Mouse (Mus musculus): ENCODE measurements at regions not wholly inside any gene's neighbourhood (a gene's known extent, or its start where the extent isn't known, plus 50 kb on each side); places are given as distances from the start of the nearest gene placed in this dataset.

DNA sequence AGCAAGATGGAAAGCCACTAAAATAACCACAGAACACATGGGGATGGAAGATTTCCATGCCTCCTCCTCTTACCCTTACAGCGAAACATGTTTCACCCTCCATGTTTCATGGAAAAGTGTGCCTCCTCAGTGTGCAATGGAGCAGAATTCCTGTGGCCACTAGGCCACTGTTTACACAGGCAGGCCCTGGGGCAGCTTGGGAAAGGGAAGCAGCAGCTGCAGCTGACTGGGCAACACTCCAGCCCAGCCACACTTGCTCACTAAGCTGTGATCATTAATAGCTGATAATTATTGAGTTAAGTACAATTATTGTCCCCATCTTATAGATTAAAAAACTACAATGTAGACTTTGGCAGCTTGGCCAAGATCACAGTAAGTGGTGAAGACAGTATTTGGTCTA, 402.5 kb upstream of the Acvr2a start:
- no peak for DNase-seq

DNA sequence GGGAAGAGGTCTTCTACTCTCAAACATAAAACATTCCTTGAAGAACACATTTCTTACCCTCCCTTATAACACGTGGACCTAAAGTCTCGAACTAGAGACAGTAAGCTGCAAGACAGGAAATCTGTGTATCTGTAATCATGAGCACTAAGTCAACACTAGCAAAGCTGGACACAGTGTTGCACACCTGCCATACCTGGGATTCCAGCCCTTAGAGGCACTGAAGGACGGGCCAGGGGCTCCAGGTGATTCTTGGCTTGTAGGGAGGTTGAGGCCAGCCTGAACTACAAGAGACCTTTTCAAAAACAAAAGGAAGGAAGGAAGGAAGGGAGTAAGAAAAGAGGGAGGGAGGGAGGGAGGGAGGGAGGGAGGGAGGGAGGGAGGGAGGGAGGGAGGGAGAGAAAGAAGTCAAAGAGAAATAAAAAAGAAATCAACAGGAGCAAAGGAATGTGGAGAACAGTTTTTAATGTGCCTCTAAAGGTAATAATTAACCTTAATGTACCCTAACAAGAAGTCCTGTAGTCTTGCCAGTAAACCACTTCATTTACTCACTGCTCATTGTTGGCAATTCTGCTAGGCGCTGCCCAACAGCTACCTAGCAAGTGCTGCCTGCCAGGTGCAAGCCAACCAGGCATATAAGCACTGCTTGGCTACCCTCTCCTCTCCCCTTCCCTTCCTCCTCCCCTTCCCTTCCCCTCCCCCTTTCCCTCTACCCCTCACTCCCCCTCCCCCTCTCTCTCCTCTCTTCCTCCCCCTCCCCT, 401.0 kb upstream of the Acvr2a start:
- no peak for DNase-seq

DNA sequence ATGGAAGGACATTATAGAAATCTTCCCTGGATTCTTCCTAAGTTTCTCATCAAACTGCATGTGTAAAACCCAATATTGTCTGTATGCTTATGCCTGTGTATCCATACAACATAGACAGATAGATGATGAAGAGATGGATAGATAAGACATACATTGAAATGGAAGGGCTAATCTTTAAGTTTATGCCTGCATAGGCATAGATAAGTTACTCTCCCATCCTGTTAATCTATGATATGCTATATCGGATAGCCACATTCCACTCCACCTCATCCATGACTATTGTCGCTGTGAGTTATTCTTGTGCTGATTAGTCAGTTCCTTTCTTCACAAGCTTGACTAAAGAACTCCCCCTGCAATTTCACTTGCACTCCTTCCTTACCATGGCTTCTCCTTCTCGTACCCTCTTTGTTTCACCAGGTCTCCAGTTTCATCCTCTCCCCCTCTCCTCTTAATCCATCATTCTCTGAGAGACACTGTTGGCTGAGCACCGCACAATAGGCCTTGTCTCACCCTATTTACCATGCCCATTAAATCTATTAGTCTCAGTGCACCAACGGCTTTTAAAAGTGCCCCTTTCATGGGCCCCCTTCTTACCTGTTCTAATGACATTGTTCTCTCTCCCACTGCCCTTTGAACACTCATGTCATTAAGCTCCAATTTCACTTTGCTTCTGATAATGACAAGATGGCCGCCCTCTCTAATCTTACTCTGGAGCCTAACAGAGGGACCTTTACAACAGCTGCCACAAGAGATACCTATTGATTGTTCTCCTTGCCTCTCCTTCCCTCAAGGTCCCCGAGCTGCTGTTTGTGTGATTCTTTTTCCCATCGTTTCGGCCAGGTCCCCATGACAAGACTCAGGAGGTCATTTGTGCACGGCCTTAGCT, 399.1 kb upstream of the Acvr2a start:
- no peak for DNase-seq

DNA sequence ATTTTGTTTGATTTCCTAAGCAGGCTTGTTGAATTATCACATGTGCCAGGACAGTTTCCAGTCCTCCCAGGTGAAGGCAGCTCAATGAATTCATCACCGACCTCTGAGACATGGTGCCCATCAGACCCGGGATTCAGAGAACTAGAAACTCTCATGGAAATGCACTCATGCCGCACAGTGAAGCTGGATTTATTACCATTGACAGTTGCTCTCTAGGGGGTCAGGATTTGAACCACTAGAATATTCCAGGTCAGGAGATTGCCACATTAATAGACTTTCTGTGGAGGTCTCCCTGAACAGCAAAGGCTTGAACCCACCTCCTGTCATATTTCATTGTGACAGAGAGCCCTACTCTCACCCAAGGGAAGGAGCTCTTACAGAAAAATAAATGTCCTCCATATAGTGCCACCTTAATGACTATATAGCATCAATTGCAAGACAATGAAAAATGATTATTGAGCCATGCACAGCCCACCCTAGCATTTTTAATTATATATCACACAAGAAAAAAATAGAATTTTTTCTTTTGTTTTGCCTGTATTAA, 397.6 kb upstream of the Acvr2a start:
- DNase-seq, result no peak

DNA sequence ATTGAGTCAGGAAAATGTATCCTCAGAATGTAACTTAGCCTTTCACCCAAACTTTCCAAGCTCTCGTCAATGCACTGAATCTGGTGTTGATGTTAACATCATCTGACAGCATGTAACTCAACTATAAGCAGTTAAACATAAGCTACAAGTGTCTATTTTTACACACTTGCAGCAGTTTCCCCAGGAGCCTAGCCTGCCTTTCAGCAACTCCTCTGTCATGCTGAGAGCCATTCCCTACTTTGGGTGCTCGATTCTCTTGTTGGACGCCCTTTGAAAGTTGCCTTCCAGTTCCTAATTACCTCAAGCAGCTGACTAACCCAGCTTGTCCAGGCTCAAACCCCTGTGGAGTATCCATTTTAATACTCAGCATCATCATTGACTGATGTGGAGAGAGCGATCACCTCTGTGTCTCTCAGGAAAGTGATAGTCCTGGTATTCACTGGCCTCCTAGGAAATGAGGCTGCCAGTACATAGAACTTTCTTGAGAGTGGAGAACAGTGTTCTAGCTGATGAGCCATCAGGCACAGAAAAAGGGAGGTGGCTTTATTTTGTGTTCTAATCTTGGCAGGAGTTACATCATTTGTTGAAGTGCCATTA, 396.8 kb upstream of the Acvr2a start:
- no peak for DNase-seq

DNA sequence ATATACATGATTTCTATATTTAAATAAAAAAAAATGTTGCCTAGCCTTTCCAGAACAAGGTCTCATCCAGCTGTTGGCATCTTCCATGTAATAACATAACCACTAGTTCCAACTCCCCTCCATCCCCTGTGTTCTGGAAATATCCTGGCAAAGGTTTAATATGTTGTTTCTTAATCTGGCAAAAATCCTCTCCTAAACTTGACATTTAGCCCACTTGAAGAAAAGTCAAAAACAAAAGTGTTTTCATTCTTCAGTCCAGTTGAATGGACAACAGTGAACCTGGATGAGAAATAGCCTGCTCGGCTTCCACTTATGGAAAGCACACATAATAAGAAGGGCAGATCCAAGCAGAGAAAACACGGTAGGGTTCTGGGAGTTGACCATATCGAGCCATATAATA, 393.1 kb upstream of the Acvr2a start:
- no peak for DNase-seq

DNA sequence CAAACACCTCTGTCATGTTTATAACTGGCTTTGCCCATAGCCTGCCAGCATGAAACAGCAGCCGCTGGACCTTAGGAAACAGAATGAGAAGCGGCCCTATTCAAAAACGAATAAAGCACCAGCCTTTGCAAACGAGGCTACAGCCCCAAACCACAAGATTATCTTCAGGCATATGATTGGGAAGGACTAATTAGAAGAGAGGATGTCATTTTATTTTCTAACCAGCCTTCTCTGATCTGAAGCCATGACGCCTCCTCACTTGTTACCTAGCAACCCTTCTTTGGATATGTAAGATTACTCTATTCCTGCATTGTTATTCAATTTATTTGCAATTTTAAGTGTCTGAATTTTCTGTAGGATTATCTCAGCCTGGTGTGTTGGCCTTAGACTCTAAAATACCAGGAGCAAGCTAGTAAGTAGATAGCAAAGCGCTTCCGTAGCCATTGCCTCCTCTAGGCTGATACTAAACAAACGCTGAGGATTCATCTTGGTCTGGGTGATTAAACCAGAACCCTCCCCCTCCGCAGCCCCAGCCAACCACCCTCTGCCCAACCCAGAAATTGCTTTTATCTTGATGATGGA, 390.0 kb upstream of the Acvr2a start:
- peak; percentile 71 for DNase-seq

DNA sequence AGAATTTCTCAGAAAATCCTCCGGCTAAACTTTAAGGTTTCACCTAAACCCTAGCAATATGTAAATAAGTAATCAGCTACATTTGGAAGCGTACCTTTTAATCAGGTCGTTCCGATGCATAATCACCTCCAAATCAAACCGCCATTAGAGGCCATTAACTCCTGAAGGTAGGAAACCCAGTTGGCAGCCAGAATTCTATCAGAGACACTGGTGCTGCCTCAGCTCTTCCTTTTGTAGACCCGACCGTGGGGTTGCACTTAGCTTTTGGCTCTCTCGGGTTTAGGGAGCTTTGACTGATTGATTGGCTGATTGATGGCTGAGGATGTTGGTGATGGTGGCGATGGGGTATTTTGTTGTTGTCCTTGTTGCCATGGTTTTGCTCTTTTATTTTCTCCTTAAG, 389.3 kb upstream of the Acvr2a start:
- no peak for DNase-seq

DNA sequence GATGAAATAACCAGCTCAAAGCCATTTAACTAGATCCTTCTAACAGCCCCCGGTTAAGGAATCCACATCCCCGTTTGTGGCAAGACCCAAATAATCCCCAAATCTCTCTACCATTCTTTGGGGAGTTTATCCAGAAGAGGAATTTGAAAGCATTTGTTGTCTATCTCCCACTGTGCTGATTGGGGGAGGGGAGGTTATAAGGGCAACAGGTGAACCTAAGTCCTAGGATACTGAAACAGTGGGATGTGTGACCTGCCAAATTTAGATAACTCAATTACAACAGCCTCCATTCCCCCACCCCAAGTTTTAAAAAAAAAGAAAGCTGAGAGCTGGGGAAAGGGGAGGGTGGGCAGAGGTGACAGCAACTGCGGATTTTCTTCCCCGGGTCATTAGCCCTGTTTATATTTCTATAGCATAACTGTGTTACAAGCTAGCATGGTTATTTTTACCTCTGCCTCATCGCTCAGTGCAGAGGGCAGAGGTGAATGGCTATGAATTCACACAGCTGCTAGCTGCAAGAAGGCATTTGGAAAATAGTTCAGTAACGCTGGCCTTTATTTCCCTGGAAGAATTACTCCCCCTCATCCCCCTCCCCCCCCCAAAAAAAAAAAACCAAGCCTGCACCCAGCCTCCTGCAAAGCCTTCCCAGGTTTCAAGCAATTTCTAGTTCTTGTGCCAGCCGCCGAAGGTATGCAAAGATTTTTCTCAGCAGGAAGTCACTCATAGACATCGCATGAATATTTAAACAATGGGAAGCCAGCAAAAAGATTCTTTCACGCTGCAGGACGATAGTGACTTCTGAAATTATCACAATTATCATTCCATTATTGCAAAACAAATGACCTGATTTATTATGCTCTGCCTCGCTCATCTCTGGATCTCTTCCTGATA, 388.5 kb upstream of the Acvr2a start:
- no peak for DNase-seq

DNA sequence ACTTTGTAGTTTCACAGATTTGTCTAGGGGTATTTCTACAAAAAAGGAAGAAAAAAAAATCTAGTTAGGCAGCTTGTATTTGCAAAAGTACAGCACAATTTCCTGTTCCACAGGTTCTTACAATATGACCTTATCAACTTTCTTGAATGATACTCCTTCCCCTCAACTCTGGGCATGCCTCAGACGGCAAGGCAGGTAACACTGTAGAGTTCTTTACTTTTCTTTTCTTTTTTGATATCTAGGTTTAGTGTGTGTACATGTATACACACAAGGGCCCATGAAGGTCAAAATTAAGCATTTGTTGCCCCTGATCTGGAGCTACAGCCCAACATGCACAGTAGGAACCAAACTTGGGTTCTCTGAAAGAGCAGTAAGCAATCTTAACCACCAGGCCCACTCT, 381.4 kb upstream of the Acvr2a start:
- no peak for DNase-seq

DNA sequence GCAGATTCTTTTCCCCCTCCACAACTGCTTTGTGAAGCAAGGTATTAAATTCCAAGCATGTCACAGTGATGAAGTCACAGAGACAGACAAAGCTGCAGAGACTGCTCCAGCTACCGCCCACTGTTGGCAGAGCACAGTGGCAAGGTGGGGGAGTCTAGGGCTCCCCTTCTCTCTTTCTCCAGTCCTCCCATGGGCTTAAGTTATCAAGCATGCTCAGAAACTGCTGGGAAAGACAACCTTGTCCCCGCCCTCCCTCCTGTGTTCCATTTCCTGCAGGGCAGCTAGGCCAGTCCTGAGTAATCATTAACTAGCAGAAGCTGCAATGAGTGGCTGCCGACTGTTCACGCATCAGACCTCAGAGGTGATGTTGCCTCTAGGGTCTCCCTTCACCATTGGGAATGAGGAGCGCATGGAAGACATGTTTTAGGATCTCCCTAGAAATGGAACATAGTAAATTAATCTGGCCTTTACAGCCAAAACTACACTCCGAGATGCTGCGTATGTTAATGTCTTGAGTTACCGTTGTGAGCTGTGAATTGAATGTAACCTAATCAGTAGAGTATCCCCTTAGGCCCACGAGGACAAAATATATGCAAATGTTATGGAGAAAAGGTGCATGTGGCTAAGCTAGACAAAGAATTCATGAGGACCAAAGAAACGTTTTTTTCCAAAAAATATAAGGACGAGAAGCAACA, 372.5 kb upstream of the Acvr2a start:
- DNase-seq, result no peak

DNA sequence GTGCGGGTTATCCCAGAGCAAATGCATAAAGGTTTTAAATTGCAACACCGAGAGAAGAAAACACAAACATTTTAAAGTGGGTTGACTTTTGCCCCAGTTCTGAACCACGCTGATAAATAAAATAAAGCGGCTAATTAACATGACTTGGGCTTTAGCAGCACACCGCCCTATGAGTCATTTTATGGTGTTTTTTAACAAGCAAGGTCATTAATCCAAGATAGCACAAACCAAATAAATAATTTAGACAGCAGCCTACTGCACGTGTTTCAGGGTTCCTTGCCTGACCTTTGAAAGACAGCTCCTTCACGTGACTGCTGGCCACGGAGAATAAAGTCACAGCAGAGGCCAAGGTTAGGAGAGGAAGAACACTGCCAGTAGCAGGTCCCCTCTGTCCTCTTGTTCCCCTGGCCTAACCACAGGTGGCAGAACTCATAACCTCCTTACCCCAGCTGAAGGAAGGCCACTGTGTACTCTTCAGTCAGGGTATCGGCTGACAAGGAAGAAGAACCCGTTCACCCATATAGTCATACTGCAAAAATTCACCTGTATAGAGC, 371.8 kb upstream of the Acvr2a start:
- no peak for DNase-seq

DNA sequence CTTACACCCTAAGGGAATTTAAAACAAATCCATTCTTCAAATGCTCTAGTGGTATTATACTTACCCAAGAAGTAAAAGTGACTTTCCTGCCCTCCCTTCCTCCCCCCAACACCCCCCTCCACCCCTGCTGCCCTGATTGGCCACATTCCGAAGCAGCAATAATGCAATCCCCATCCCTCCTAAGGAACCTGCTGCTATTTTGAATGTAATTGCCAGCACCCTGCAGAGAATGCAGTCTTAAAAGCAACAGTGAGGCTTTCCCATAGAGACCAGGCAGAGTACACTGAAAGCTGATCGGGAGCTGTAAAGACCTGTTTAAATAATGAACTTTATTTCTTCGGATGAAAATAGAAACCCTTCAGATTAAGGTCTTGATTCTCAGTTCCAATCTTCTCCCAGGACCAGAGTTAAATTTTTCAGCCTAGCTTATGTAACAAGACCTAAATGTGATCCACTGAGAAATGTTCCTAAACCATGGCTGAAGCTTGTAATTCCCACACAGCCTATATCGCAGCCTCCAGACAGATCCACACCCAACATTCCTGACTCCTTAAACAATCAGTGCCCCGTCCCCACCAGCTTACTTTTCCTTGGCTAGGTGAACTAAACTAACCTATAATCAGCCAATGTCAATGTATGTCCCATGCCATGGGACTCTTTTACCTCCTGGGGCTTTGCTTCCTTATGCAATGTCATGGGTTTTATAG, 367.9 kb upstream of the Acvr2a start:
- DNase-seq, result no peak

DNA sequence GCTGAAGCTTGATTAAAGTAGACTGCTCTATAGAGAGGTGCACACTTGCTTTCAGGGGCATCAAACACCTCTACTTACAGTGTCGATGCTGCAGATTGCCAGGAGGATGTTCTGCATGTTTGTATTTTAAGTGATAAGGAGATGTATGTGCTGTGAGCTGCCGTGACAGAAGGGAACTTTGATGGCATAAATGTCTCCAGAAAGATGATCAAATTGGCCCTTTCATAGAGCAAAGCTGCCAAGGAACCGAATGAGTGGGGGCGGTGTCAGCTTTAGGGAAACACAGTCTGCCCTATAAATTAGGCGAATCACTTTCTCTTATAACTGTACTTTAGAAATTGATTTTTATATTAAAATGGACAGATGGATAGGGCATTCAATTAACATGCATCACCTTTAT, 367.3 kb upstream of the Acvr2a start:
- DNase-seq, result peak; percentile 45

DNA sequence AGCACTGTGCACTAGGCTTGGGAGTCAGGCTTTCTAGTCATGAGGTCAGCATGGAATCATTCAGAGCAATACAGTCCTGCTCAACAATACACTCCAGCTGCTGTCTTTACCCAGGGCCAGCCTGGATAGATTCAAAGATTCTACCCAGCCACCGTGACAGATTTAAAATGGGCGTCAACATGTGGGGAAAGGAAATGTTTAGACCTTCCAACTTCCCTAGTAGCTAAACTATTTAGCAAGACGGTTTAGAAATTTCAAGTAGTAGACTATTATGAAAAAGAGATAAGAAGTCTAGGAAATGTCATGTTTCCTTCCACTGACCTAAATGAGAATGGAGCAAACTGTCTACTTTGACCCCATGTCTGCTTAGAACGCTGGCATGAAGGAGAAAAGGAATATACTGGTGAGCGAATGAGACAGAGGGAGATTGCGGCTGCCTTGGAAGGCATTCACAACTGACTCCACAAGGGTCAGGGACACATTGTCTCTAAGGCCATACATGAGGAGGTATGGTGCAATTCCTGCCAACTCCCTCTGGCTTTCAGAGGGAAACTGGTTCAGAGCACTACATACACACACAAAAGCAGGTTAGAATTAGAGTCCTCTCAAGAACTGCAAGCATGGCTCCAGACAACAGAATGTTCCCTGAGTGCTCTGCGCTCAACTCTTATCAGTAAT, 364.6 kb upstream of the Acvr2a start:
- DNase-seq, result no peak

DNA sequence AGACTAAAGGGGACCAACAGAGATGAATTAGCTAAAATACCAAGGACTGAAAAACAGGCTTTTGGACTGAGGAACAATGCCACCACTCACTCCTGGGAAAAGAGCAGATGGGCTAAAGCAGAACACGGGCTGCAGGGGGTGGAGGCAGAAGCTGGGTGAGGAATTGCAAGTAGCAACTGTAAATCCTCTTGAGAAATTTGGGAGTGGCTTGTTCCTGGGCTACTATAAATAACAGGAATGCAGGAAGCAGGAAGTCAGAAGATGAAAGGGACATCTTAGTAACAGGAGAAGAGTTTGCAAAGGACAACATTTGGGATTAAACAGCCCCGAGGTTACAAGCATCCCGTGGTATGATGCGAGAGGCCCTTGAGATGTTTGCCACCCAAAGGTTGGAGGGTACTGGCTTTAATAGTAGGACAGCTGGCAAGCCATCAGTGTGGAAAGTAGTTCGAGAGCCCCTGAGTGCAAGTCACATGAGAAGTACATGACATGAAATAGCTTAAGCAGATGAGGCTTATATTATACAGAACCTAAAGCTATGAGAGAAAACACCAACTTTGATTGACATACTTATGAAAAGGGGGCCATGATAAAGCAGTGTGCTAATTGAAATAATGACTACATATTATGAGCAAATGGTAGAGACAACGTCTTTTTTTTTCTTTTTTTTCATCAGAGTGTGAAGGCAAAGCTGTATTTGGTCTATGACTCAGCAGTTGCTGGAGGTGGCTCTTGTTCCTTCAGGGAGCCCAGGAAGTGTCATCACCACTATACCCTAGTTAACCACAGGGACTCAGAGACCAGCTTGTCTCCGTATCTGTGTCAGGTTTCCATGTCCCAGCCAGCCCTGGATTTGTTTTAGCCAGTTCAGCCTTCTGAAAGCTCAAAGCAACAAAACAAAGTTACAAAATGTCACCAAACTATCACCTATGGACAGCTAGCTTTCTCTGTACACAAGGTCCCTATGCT, 357.6 kb upstream of the Acvr2a start:
- no peak for DNase-seq

DNA sequence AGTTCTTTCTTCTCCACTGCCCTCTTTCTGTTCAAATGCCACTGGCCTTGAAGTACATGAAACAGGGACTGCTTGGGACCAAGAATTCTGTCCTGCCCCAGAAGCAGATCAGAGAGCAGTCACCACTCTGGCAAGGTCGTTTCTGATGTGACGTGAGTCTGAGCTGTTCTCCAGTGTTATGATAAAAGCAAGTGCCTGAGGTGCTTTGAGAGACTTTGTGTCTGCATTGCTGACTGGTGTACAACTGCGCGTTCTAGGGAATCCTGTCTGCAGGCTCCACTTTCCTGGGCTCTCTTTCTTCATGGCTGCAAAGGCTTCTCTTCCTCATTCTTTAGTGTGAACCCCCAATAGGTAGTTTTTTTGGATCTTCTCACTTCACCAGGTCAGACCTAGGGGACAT, 356.8 kb upstream of the Acvr2a start:
- no peak for DNase-seq

DNA sequence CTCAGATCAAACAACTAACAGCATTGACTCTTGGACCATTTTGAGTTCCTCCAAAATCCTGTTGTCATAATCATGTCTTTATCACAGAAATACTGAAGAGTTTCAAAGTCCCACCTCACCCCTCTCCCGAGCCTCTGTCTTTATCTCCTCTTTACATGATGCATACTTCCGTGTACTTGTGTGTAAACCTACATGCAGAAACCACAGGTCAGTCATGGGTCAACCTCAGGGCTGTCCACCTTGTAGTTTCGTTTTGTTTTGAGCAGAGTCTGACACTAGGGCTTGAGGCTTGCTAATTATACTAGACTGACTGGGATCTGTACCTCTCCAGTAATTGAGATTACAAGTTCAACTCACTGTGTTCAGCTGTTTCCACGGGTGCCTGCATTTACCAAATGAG, 348.4 kb upstream of the Acvr2a start:
- no peak for DNase-seq

DNA sequence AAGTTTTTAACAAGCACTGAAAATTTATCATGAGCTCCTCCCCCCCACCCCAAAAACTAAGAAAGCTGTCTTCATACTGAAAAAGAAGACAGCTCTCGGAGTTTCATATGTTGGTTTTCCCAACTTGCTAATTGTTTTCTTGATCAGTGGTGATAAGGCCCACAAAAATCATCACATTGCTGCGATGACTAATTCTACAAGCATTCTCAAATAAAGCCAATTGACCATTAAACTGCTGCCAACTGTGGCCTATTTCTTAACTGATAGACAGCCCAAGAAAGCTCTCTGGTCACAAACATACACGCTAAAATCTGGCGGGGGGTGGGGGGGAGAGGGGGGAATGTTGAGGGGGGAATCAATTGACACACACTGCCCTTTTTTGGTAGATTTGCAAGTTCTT, 345.0 kb upstream of the Acvr2a start:
- DNase-seq, result no peak

Measured in layer of hippocampus, adult 9-11 months (tissue).